Mouse (Mus musculus): ENCODE measurements around the gene AU040320. TPM values are rescaled to one million over a fixed set of nuclear protein-coding genes. Genes with fewer than 3 reads are reported as not detected.

The AU040320 gene
- polyA plus RNA-seq, 1 experiment from 2014 or later: 21.1 TPM

DNA sequence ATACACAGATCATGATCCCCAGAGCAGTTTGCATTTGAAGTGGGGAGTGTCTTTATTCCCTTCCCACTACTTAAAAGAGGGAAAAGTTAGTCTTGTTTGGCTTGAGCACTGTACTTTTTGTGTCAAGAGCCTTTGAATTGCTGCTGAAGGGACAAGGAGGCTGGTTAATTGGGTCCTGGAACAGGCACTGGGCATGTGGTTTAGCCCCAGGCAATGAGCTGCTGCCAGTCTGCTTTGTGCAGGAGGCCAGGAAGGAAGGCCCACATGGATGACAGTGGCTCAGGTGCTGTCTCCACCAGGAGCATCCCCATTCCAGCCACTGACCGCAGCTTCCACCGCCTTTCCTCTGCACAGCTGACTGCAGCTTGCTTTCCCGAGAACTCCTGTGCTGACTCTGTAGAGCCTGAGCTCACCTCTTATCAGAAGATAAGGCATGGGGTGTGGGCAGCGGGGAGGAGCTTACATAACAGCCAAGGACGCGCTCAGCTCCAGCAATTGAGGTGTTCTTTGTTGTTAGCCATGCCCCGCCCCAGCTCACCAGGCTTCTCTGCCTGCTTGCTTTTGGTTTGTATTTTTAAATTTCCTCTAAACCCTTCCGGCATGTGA lies 50.0 kb downstream of the AU040320 start:
- ATAC-seq (replicated peaks; ENCODE audit: extremely low read depth, insufficient read depth, low FRiP score): peak; percentile 79
- 20% methylated on average over 8 of the region's 8 CpGs for WGBS
- H3K4me3 ChIP-seq (ENCODE audit: low read length): no peak overlapping the region
- no peak overlapping the region for H3K4me2 ChIP-seq (ENCODE audit: low read depth, low read length)
- no peak overlapping the region for H3K9ac ChIP-seq (ENCODE audit: low read length)
- H3K9me3 ChIP-seq (replicated peaks; ENCODE audit: control insufficient read depth, low read length): no peaks in the 10 kb centered on the region
- H3K27ac ChIP-seq (ENCODE audit: low read length): peak overlapping the region; percentile 31
- no peaks in the 10 kb centered on the region for H3K36me3 ChIP-seq (ENCODE audit: control insufficient read depth, insufficient read depth)
- H3K27me3 ChIP-seq (ENCODE audit: control insufficient read depth, insufficient read depth, low read length): no peaks in the 10 kb centered on the region
- peaks cover 13% of the 10 kb centered on the region for H3K4me1 ChIP-seq (ENCODE audit: control insufficient read depth, insufficient read depth, low read length)

DNA sequence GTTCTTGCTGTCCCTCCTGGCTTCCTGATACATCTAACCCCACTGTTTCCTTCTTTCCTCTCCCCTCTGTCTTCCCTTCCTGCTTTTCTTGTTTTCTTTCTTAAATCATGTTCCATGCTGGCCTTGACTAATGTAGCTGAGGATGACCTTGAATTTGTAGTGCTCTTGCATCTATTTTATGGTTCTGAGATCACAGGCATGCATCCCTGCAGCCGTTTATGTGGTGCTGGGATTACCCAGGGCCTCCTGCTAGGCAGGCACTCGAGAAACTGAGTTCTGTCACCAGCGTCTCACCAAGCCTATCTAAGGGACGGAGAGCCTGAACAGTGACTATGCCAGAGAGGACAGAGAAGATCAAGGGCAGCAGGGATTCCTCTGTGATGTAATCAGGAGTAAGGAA lies 52.4 kb downstream of the AU040320 start:
- peaks cover 13% of the 10 kb centered on the region for H3K4me1 ChIP-seq (ENCODE audit: control insufficient read depth, insufficient read depth, low read length)
- H3K4me3 ChIP-seq (ENCODE audit: low read length): no peak overlapping the region
- 51% methylated on average over 4 of the region's 4 CpGs for WGBS
- ATAC-seq (replicated peaks; ENCODE audit: extremely low read depth, insufficient read depth, low FRiP score): no peak
- no peak overlapping the region for H3K4me2 ChIP-seq (ENCODE audit: low read depth, low read length)
- no peaks in the 10 kb centered on the region for H3K27me3 ChIP-seq (ENCODE audit: control insufficient read depth, insufficient read depth, low read length)
- H3K36me3 ChIP-seq (ENCODE audit: control insufficient read depth, insufficient read depth): no peaks in the 10 kb centered on the region
- no peaks in the 10 kb centered on the region for H3K9me3 ChIP-seq (replicated peaks; ENCODE audit: control insufficient read depth, low read length)
- H3K27ac ChIP-seq (ENCODE audit: low read length): no peak overlapping the region
- H3K9ac ChIP-seq (ENCODE audit: low read length): no peak overlapping the region

DNA sequence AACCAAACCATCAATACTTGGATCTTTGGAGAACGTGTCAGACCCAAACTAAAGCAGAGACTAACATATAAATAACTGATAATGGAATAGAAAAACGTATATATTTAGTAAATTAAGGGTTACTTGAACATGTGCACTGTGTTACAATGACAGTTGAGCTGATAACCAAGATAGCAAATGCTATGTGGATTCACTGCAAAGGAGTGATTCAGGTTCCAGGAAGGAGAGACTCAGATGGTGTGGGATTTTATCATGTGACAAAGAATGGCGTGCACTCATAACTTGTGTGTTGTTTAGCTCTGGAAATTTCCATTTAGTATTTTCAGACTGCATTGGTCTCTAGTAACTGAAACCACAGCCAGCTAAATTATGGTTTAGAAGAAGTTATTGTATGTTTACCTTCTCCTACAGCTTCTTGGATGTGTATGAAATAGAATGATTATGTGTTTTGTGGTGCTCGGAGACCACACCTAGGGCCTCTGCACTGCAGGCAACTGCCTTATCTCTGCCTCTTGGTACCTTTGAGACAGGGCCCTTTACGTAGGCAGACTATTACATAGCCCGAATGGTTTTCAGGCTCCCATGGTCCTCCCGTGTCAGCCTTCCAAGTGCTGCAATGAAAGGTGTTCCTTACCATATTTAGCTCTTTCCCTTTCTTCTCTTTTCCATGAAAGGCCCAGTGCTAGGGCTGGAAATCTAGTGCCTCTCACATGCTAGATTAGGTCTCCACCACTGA lies 53.5 kb downstream of the AU040320 start:
- H3K27me3 ChIP-seq (ENCODE audit: control insufficient read depth, insufficient read depth, low read length): no peaks in the 10 kb centered on the region
- peaks cover 13% of the 10 kb centered on the region for H3K4me1 ChIP-seq (ENCODE audit: control insufficient read depth, insufficient read depth, low read length)
- ATAC-seq (replicated peaks; ENCODE audit: extremely low read depth, insufficient read depth, low FRiP score): no peak
- no peaks in the 10 kb centered on the region for H3K9me3 ChIP-seq (replicated peaks; ENCODE audit: control insufficient read depth, low read length)
- H3K36me3 ChIP-seq (ENCODE audit: control insufficient read depth, insufficient read depth): no peaks in the 10 kb centered on the region
- no peak overlapping the region for H3K4me2 ChIP-seq (ENCODE audit: low read depth, low read length)
- no peak overlapping the region for H3K27ac ChIP-seq (ENCODE audit: low read length)
- H3K4me3 ChIP-seq (ENCODE audit: low read length): no peak overlapping the region
- 59% methylated on average over 7 of the region's 7 CpGs for WGBS
- H3K9ac ChIP-seq (ENCODE audit: low read length): no peak overlapping the region

DNA sequence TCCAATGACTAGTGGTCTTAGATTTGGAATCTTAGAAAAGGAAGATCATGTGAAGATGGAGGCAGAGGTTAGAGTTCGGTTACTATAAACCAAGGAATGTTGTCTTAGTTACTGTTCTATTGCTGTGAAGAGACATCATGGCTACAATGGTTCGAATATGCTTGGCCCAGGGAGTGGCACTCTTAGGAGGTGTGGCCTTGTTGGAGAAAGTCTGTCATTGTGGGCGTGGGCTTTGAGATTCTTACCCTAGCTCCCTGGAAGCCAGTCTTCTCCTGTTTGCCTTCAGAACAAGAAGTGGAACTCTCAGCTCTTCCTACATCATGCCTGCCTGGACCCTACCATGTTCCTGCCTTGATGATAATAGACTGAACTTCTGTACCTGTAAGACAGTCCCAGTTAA lies 57.2 kb downstream of the AU040320 start:
- WGBS: 90% methylated on average over 3 of the region's 3 CpGs
- Histone ChIP-seq H3K27ac (ENCODE audit: low read length) (no peak overlapping the region), H3K27me3 (ENCODE audit: control insufficient read depth, insufficient read depth, low read length) (no peaks in the 10 kb centered on the region), H3K4me1 (ENCODE audit: control insufficient read depth, insufficient read depth, low read length) (peaks cover 10% of the 10 kb centered on the region), H3K36me3 (ENCODE audit: control insufficient read depth, insufficient read depth) (peaks cover 9% of the 10 kb centered on the region), H3K9ac (ENCODE audit: low read length) (no peak overlapping the region), H3K9me3 (replicated peaks; ENCODE audit: control insufficient read depth, low read length) (no peaks in the 10 kb centered on the region), H3K4me2 (ENCODE audit: low read depth, low read length) (no peak overlapping the region), H3K4me3 (ENCODE audit: low read length) (no peak overlapping the region)
- ATAC-seq (replicated peaks; ENCODE audit: extremely low read depth, insufficient read depth, low FRiP score): no peak

DNA sequence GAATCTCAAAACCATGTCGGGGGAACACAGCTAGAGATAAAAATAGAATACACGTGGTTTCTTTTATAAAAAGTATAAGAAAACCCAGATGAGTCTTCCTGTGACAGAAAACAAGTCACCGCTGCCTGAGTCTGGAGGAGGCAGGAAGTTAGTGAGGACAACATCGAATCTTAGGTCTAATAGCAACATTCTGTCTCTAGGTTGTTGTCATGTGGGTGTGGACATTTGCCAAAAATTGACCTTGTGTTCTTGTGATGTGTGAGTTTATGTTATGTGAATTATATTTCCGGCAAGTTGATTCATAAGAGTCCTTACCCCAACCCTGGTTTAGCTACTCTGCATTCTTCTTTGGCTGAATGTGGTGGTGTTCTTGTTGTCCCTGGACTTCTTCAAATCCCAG lies 59.9 kb downstream of the AU040320 start:
- H3K9me3 ChIP-seq (replicated peaks; ENCODE audit: control insufficient read depth, low read length): no peaks in the 10 kb centered on the region
- no peak overlapping the region; the same call in 1 of the 2 replicates for H3K27ac ChIP-seq (ENCODE audit: low read length)
- H3K4me3 ChIP-seq (ENCODE audit: low read length): no peak overlapping the region
- WGBS: 44% methylated on average over 5 of the region's 5 CpGs
- H3K4me1 ChIP-seq (ENCODE audit: control insufficient read depth, insufficient read depth, low read length): peaks cover 10% of the 10 kb centered on the region
- no peaks in the 10 kb centered on the region for H3K27me3 ChIP-seq (ENCODE audit: control insufficient read depth, insufficient read depth, low read length)
- H3K9ac ChIP-seq (ENCODE audit: low read length): no peak overlapping the region
- no peak for ATAC-seq (replicated peaks; ENCODE audit: extremely low read depth, insufficient read depth, low FRiP score)
- no peak overlapping the region for H3K4me2 ChIP-seq (ENCODE audit: low read depth, low read length)
- peaks cover 20% of the 10 kb centered on the region for H3K36me3 ChIP-seq (ENCODE audit: control insufficient read depth, insufficient read depth)

DNA sequence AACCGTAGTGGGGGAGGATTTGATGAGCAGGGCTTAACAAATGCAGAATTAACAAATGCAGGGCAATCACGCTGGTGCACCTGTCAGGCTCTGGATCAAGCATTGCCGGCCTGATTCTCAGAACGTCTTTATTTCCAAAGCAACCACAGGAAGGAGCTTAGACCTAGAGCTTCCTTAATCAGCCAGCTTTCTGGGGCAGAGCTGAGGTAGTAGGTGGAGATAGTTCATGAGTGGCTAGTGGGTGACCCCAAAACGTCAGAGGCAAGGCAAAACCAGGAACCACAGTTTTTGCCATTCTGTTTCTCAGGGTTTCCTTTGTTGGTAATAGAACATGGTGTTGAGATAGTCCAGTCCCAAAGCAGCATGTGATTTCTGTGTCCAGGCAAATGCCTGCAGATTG lies 61.5 kb downstream of the AU040320 start:
- H3K4me1 ChIP-seq (ENCODE audit: control insufficient read depth, insufficient read depth, low read length): peaks cover 10% of the 10 kb centered on the region
- no peak overlapping the region for H3K9ac ChIP-seq (ENCODE audit: low read length)
- H3K4me2 ChIP-seq (ENCODE audit: low read depth, low read length): no peak overlapping the region
- H3K36me3 ChIP-seq (ENCODE audit: control insufficient read depth, insufficient read depth): peaks cover 26% of the 10 kb centered on the region
- 69% methylated on average over 5 of the region's 5 CpGs for WGBS
- H3K27ac ChIP-seq (ENCODE audit: low read length): no peak overlapping the region
- no peak for ATAC-seq (replicated peaks; ENCODE audit: extremely low read depth, insufficient read depth, low FRiP score)
- no peak overlapping the region for H3K4me3 ChIP-seq (ENCODE audit: low read length)
- H3K27me3 ChIP-seq (ENCODE audit: control insufficient read depth, insufficient read depth, low read length): no peaks in the 10 kb centered on the region
- no peaks in the 10 kb centered on the region for H3K9me3 ChIP-seq (replicated peaks; ENCODE audit: control insufficient read depth, low read length)

DNA sequence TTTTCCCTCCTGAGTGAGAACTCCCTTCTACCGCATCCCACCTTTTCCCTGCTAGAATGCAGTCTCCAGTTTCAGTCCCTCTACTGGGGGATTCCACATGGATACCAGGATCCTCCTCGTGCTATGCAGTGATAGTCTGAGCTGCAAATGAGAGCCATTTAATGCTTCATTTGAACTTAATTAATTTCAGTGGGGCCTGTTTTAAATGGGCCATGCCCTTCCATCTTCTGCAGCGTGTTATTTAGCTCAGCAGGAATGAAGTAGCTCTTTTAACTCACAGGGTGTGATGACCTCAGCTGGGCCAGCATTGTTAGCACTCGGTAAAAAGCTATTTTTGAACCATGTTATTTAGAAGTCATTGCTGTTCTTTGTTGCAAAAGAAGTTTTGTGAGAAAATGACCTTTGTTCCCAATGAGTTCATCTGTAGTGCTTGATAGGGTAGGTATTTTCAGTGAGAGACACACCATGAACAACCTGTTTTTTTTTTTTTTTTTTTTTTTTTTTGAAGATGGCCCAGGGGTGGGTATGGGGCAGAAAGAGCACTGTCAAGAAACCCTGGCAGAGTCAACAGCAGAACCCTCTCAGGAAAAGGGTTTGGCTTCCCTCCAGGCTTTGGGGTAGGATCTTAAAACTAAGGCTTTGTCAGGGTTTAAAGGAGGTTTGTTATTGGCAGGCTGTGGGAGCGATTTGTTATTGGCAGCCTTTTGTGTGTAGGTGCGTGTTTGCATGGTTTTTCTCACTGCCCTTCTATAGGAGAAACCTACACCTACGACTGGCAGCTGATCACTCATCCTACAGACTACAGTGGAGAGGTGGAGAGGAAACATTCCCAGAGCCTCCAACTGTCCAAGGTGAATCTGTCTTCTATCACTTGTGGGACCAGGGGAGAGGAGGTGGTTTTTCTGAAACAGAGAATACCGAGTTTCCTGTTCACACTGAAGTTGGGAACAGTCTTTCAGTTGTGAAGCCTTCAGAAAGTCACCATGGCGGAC lies 69.8 kb downstream of the AU040320 start:
- ATAC-seq (replicated peaks; ENCODE audit: extremely low read depth, insufficient read depth, low FRiP score): no peak
- Histone ChIP-seq H3K4me1 (ENCODE audit: control insufficient read depth, insufficient read depth, low read length) (peaks cover 12% of the 10 kb centered on the region), H3K4me3 (ENCODE audit: low read length) (no peak overlapping the region), H3K9ac (ENCODE audit: low read length) (0 out of 2 replicates have a peak overlapping the region, but pooled peaks have one; percentile 25), H3K36me3 (ENCODE audit: control insufficient read depth, insufficient read depth) (peaks cover 12% of the 10 kb centered on the region), H3K9me3 (replicated peaks; ENCODE audit: control insufficient read depth, low read length) (no peaks in the 10 kb centered on the region), H3K27ac (ENCODE audit: low read length) (peak overlapping the region; percentile 51; the same call in 1 of the 2 replicates), H3K4me2 (ENCODE audit: low read depth, low read length) (no peak overlapping the region), H3K27me3 (ENCODE audit: control insufficient read depth, insufficient read depth, low read length) (no peaks in the 10 kb centered on the region)
- 63% methylated on average over 9 of the region's 9 CpGs for WGBS

DNA sequence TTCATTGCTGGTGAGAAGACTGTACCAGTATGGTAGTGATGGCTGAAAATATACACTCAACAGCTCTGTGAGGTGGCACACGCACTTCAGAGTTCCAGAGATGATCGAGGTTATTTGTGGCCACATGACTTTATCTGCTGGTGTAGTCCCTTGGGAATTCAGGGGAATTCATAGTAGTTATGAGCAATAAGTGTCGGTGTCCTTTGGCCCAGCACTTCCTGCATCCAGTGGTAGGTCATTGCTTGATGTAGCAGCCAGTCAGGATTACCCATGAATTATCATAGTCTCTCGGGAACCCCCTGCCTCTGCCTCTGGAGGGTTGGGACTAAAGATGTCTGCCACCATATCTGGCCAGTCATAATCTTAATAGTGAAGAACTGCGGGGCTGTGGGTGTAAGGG lies 70.6 kb downstream of the AU040320 start:
- peaks cover 17% of the 10 kb centered on the region for H3K4me1 ChIP-seq (ENCODE audit: control insufficient read depth, insufficient read depth, low read length)
- no peak overlapping the region for H3K9ac ChIP-seq (ENCODE audit: low read length)
- H3K4me2 ChIP-seq (ENCODE audit: low read depth, low read length): no peak overlapping the region
- no peak overlapping the region for H3K4me3 ChIP-seq (ENCODE audit: low read length)
- 0 out of 2 replicates have a peak overlapping the region, but pooled peaks have one; percentile 3 for H3K27ac ChIP-seq (ENCODE audit: low read length)
- no peak for ATAC-seq (replicated peaks; ENCODE audit: extremely low read depth, insufficient read depth, low FRiP score)
- H3K36me3 ChIP-seq (ENCODE audit: control insufficient read depth, insufficient read depth): peaks cover 12% of the 10 kb centered on the region
- H3K9me3 ChIP-seq (replicated peaks; ENCODE audit: control insufficient read depth, low read length): no peaks in the 10 kb centered on the region
- WGBS: 59% methylated on average over 5 of the region's 5 CpGs
- H3K27me3 ChIP-seq (ENCODE audit: control insufficient read depth, insufficient read depth, low read length): no peaks in the 10 kb centered on the region

Measured in heart, embryonic 16.5 days (tissue).